Mouse (Mus musculus) erythroblast, embryonic 14.5 days (primary cell): ENCODE data around the gene Ddah2. TPM values are rescaled to one million over a fixed set of nuclear protein-coding genes. Genes with fewer than 3 reads are reported as not detected.

Experiments
- H3K27me3 ChIP-seq: 2 replicates; pipeline ENCODE4 v1.6.1; 2012; ENCODE audit warnings: inconsistent platforms; ENCODE audit not compliant: control insufficient read depth
- H3K36me3 ChIP-seq: 2 replicates; pipeline ENCODE4 v1.6.1; 2012; ENCODE audit warnings: mild to moderate bottlenecking, inconsistent platforms; ENCODE audit not compliant: control insufficient read depth
- H3K4me1 ChIP-seq: 2 replicates; pipeline ENCODE4 v1.6.1; 2012; ENCODE audit warnings: inconsistent platforms; ENCODE audit not compliant: control insufficient read depth
- H3K4me3 ChIP-seq: replicated peaks from 2 replicates; pipeline ENCODE3; 2012; ENCODE audit warnings: moderate library complexity, mild to moderate bottlenecking, inconsistent platforms
- H3K9me3 ChIP-seq: 2 replicates; pipeline ENCODE4 v1.6.1; 2012; ENCODE audit warnings: low read length, inconsistent platforms, mixed read lengths; ENCODE audit not compliant: control insufficient read depth
- GATA1 ChIP-seq: IDR thresholded peaks from 2 replicates; pipeline ENCODE4 v1.6.1; 2012; ENCODE audit warnings: low read length, inconsistent platforms, mixed read lengths
- TAL1 ChIP-seq: IDR thresholded peaks from 3 replicates; pipeline ENCODE4 v1.6.1; 2012; ENCODE audit warnings: low read length, inconsistent platforms, mixed read lengths
- polyA plus RNA-seq: library from polyadenylated mRNA; stranded (reverse); fragments of >175 nt; gene quantifications from 2 replicates; pipeline ENCODE4 v1.2.3, GENCODE M21; 2012

The Ddah2 gene
- polyA plus RNA-seq, 1 experiment = 0.78 TPM

GRCm38 (mm10) chr17:35048149-35048931 lies 10.5 kb upstream of the Ddah2 start:
- peaks cover 94% of the 10 kb centered on the region for H3K4me1 ChIP-seq
- TF ChIP-seq GATA1 (no peak), TAL1 (no peak)
- H3K9me3 ChIP-seq = no peaks in the 10 kb centered on the region
- peaks cover 13% of the 10 kb centered on the region for H3K36me3 ChIP-seq
- peak overlapping the region; percentile 46 for H3K4me3 ChIP-seq
- no peaks in the 10 kb centered on the region for H3K27me3 ChIP-seq

DNA sequence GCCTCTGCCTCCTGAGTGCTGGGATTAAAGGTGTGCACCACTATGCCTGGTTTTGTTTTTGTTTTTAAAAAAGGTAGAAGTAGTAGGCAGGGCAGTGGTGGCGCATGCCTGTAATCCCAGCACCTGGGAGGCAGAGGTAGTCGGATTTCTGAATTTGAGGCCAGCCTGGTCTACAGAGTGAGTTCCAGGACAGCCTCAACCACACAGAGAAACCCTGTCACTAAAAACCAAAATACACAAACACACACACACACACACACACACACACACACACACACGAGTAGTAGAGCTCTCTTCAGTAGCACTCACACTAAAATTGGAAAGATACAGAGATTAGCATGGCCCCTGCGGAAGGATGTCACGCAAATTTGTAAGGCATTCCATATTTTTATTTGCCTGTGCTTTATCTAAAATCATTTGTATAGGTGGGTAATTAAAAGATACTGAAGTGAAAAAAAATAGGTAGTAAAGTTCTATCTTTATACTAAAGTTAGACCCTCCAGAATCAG lies 9.8 kb upstream of the Ddah2 start:
- no peak overlapping the region for H3K4me3 ChIP-seq

GRCm38 (mm10) chr17:35049561-35050016 lies 9.2 kb upstream of the Ddah2 start, which contains the start of gene Clic1:
TSS of gene Clic1 (plus strand) at chr17:35049966.
- Histone ChIP-seq H3K4me1 (peaks cover 84% of the 10 kb centered on the region), H3K36me3 (peaks cover 23% of the 10 kb centered on the region), H3K27me3 (no peaks in the 10 kb centered on the region), H3K4me3 (peak within 1 kb of the TSS; percentile 82), H3K9me3 (no peaks in the 10 kb centered on the region)
- TF ChIP-seq TAL1 = no peak
- TF ChIP-seq GATA1 = no peak

More for the DNA sequence above, 9.8 kb upstream of the Ddah2 start:
- peaks cover 18% of the 10 kb centered on the region for H3K36me3 ChIP-seq
- no peaks in the 10 kb centered on the region for H3K9me3 ChIP-seq
- H3K27me3 ChIP-seq = no peaks in the 10 kb centered on the region
- peaks cover 90% of the 10 kb centered on the region for H3K4me1 ChIP-seq
- TF ChIP-seq GATA1 (no peak), TAL1 (no peak)

GRCm38 (mm10) chr17:35050126-35050750 lies 8.6 kb upstream of the Ddah2 start:
- H3K36me3 ChIP-seq = peaks cover 28% of the 10 kb centered on the region
- TF ChIP-seq TAL1 (no peak), GATA1 (no peak)
- H3K9me3 ChIP-seq = no peaks in the 10 kb centered on the region
- H3K27me3 ChIP-seq = no peaks in the 10 kb centered on the region
- H3K4me1 ChIP-seq = peaks cover 80% of the 10 kb centered on the region
- H3K4me3 ChIP-seq = peak overlapping the region; percentile 82

DNA sequence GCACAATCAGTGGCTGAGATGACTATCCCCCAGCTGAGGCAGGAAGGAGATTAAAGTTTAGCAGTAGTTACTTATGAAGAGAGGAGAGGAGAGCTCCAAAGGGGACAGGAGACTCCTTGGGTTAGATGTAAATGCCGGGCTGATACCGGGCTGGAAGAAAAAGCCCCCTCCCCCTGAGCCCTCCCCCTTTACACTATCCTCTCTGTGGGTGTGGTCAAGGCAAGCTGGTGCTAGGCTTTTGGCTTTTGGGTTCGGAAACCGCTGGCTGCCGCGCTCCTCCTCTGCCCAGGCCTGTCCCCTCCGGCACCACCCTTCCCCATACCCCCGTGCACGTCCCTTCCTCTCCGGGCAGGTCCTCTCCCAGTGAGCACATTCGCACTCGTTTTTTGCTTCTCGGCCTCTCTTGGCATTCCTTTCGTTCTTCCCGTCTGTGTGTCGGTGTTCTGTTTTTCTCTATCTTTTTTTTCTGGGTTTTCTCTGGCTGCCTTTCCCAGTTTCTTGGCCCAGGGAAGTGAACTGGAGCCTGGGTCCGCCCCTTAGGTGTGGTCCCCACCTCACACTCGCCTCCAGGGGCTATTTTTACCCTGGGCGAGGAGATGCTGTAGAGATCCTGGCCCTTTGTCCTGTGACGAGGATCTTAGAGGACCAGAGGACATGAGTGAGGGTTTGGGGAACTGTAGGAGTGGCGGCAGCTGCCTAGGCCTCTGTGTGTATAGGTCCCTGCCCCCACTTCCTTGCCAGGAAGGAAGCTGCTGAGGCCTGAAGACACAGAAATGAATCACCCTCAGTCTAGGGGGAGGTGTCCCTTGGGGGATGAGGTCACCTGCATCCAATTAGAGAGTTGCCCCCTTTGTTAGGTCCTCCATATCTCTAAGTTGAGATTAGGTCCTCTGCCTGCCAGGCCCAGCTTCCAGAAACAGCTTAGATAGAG lies 7.4 kb upstream of the Ddah2 start:
- peaks cover 77% of the 10 kb centered on the region for H3K4me1 ChIP-seq
- H3K9me3 ChIP-seq = no peaks in the 10 kb centered on the region
- no peak for TF ChIP-seq TAL1
- TF ChIP-seq GATA1 = no peak
- H3K27me3 ChIP-seq = no peaks in the 10 kb centered on the region
- H3K4me3 ChIP-seq = peak overlapping the region; percentile 82
- H3K36me3 ChIP-seq = peaks cover 39% of the 10 kb centered on the region

DNA sequence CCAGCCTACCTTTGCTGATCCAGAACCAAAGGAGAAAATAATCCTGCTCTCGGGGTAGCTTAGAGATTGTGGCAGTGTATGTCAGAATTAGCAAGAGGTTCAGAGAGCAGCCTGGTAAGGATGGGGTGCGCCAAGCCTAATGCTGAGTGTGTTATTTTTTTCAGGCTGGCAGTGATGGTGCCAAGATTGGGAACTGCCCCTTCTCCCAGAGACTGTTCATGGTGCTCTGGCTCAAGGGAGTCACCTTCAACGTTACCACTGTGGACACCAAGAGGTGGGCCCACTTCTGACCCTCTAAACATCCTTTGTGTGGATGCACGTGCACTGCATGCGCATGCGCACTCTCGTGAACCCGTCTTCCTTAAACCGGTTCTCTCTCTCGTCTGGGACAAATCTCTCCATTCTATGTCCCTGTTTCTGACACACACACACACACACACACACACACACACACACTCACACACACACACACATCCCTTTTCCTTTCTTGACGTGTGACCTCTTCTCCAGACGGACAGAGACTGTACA lies 6.5 kb upstream of the Ddah2 start:
- peak overlapping the region; percentile 82 for H3K4me3 ChIP-seq
- TF ChIP-seq GATA1 = no peak
- no peak for TF ChIP-seq TAL1
- H3K4me1 ChIP-seq = peaks cover 70% of the 10 kb centered on the region
- no peaks in the 10 kb centered on the region for H3K27me3 ChIP-seq
- peaks cover 42% of the 10 kb centered on the region for H3K36me3 ChIP-seq
- H3K9me3 ChIP-seq = no peaks in the 10 kb centered on the region

DNA sequence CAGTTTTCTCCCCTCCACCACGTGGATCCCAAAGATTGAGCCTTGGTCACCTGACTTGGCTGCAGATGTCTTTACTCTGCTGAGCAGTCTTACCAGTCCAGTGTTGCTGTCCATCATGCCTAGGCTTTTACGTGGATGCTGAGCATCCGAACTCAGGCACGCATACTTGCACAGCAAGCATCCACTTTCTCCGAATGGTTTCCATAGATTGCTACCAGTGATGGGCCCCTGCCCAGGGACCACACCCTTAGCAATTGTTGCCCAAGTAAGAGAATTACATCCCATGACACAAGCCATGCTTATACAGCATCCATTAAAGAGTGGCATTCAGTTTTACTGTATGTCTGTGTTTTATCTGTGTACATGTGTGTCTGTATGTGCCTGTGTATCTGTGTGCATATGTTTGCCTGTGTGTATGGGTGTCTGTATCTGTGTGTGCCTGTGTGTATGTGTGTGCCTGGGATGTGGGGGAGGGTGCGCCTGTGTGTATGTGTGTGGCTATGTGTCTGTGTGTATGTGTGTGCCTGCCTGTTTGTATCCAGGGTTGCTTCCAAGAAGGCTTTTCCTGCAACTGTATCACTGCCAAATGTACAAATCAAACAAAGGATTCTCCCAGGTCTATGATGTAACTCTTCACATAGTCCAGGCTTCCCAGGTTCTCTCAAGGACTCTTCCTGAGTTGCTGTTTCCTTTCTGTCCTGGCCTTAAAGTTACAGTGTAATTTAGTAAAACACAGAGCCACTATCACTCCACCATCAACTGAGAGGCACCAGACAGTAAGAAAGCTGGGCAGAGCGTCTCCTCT lies 2.9 kb upstream of the Ddah2 start:
- Histone ChIP-seq H3K9me3 (no peaks in the 10 kb centered on the region), H3K4me1 (peaks cover 70% of the 10 kb centered on the region), H3K36me3 (peaks cover 56% of the 10 kb centered on the region), H3K27me3 (peaks cover 9% of the 10 kb centered on the region), H3K4me3 (no peak overlapping the region)
- TF ChIP-seq GATA1 = no peak

GRCm38 (mm10) chr17:35057090-35057489 lies 1.7 kb upstream of the Ddah2 start:
- no peak for TF ChIP-seq TAL1
- TF ChIP-seq GATA1 = no peak
- peaks cover 58% of the 10 kb centered on the region for H3K36me3 ChIP-seq
- H3K4me3 ChIP-seq = no peak overlapping the region
- peaks cover 67% of the 10 kb centered on the region for H3K4me1 ChIP-seq
- no peaks in the 10 kb centered on the region for H3K9me3 ChIP-seq
- H3K27me3 ChIP-seq = peaks cover 13% of the 10 kb centered on the region
